Mouse (Mus musculus): ENCODE measurements around the gene Grm1.

GRCm38 (mm10) chr10:10942248-10942647 is 139.9 kb downstream of the Grm1 start:
- TF ChIP-seq CTCF (IDR thresholded peaks at IDR 0.05; ENCODE audit: extremely low read depth, insufficient read length, insufficient replicate concordance, low read depth, low read length) (no peak), POLR2A (IDR thresholded peaks at IDR 0.05; ENCODE audit: low read depth, low read length) (no peak)
